Mouse (Mus musculus) adrenal gland (tissue): Measurements from ENCODE around the gene Wdr6.

Source experiments
- intact Hi-C: fragments of 180-260 bp; cut with DNase I; formaldehyde crosslinking; loops from one replicate; pipeline ENCODE4 v1.15.1; 2025
- microRNA-seq, 2 experiments: library from miRNA; unstranded; fragments of <30 nt; microRNA quantifications; one replicate each; pipeline ENCODE4; 2019

Wdr6 gene

DNA sequence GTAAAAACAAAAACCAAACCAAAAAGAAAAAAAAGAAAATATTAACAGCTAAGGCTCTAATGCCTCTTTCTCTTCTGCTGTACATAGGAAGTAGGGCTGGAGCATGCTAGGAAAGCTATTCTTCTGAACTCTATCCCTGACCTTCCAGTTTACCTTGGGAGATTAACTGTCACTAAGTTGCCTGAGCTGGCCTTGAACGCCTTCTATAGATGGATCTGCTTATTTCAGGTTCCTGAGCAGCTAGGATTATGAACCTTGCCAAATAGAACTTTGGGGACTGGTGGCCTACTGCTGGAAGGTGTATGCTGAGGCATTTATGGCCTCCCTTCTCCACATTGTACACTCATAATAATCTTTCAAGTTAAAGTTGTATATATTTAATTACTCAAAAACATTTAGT lies 47.6 kb downstream of the Wdr6 start:
- intact Hi-C loops = no loop called here

DNA sequence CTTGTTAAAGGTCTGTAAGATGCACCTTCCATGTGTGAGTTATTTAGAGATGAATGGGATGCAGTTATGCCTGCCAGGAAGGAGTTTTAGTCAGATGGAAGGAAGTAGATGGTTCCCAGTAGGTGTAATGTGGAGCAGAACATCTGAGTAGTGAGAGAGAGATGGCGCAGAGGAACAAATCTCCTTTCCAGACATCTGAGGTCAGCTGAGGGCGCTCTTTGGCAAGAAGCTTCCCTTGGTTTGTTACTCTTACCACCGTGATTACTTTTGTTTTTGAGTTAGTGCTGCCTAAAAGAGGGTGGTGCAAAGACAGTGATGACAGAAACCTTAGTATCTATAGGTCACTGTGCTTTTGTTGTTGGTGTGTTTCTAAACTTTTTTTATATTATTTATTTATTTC lies 53.1 kb downstream of the Wdr6 start:
- intact Hi-C loops = no loop called here

DNA sequence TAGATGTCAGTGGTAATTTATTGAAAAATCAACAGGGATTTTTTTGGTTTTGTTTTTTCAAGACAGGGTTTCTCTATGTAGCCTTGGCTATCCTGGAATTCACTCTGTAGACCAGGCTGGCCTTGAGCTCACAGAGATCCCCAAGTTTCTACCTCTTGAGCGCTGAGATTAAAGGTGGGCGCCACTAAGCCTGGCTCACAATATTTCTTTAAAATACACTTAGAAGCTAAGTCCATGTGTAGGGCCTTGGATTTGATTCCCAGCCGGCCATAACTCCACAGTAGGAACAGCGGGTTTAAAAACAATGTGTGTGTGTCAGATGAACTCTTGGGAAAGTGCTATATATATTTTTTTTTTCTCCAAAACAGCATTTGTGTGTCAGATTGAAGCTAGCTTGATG lies 55.2 kb downstream of the Wdr6 start:
- intact Hi-C loops = no loop called here

Small RNA genes lying within 50 kb of the gene (microRNA-seq; reads per million reads assigned to microRNA genes)
- gene Gm24083 (0 reads per million in 2 experiments), gene Mir191 (0 reads per million in 2 experiments), gene Mir425 (895 to 1,044 reads per million in 2 experiments)
